Mouse (Mus musculus) testis, adult 2 months (tissue): ENCODE results near the gene Cd33. TPM values are rescaled to one million over a fixed set of nuclear protein-coding genes. Genes with fewer than 3 reads are reported as not detected.

ENCODE experiments used
- H3K27ac ChIP-seq: fragments of 200-500 bp; 2 replicates; pipeline ENCODE4 v1.5.1; 2012; ENCODE audit warnings: low read depth, low read length; ENCODE audit not compliant: control insufficient read depth, insufficient read depth
- H3K27me3 ChIP-seq: fragments of 200-500 bp; 2 replicates; pipeline ENCODE4 v1.6.1; 2012; ENCODE audit warnings: mild to moderate bottlenecking, low read length, moderate library complexity; ENCODE audit not compliant: control insufficient read depth, insufficient read depth
- H3K36me3 ChIP-seq: fragments of 200-500 bp; 2 replicates; pipeline ENCODE4 v1.6.1; 2012; ENCODE audit warnings: mild to moderate bottlenecking, low read length; ENCODE audit not compliant: control insufficient read depth, insufficient read depth
- H3K4me1 ChIP-seq: fragments of 200-500 bp; 2 replicates; pipeline ENCODE4 v1.6.1; 2012; ENCODE audit warnings: low read length; ENCODE audit not compliant: control insufficient read depth, insufficient read depth
- H3K4me3 ChIP-seq: fragments of 200-500 bp; 2 replicates; pipeline ENCODE4 v1.5.1; 2012; ENCODE audit warnings: low read depth, mild to moderate bottlenecking, low read length, moderate library complexity, mixed read lengths; ENCODE audit not compliant: control insufficient read depth
- CTCF ChIP-seq: fragments of 200-500 bp; IDR thresholded peaks from 2 replicates; pipeline ENCODE4 v1.5.1; 2012; ENCODE audit warnings: low read depth, mild to moderate bottlenecking, inconsistent platforms, low read length, moderate library complexity; ENCODE audit not compliant: control insufficient read depth, insufficient read depth, insufficient replicate concordance
- POLR2A ChIP-seq: fragments of 200-500 bp; IDR thresholded peaks from 2 replicates; pipeline ENCODE4 v1.6.1; 2012; ENCODE audit warnings: low read depth, mild to moderate bottlenecking, inconsistent platforms, low read length, moderate library complexity; ENCODE audit not compliant: control insufficient read depth
- polyA plus RNA-seq: library from polyadenylated mRNA; depleted of rRNA; stranded (reverse); fragments of >200 nt; gene quantifications from 2 replicates; pipeline ENCODE4 v1.2.3, GENCODE M21; 2012; rRNA removed

The Cd33 gene
- polyA plus RNA-seq, 1 experiment, result 7.5 TPM

- Histone ChIP-seq H3K27ac (no peak overlapping the region), H3K4me3 (no peak overlapping the region), H3K4me1 (peaks cover 12% of the 10 kb centered on the region), H3K36me3 (no peaks in the 10 kb centered on the region), H3K27me3 (no peaks in the 10 kb centered on the region)
- TF ChIP-seq POLR2A (no peak), CTCF (no peak)
Observed at GRCm38 (mm10) chr7:43488646-43489045, 55.6 kb downstream of the Cd33 start.

GRCm38 (mm10) chr7:43483236-43483635 is 61.0 kb downstream of the Cd33 start:
- no peaks in the 10 kb centered on the region for H3K36me3 ChIP-seq
- no peak overlapping the region for H3K4me3 ChIP-seq
- H3K27ac ChIP-seq, result no peak overlapping the region
- no peaks in the 10 kb centered on the region for H3K27me3 ChIP-seq
- no peaks in the 10 kb centered on the region for H3K4me1 ChIP-seq
- no peak for TF ChIP-seq POLR2A
- no peak for TF ChIP-seq CTCF

DNA sequence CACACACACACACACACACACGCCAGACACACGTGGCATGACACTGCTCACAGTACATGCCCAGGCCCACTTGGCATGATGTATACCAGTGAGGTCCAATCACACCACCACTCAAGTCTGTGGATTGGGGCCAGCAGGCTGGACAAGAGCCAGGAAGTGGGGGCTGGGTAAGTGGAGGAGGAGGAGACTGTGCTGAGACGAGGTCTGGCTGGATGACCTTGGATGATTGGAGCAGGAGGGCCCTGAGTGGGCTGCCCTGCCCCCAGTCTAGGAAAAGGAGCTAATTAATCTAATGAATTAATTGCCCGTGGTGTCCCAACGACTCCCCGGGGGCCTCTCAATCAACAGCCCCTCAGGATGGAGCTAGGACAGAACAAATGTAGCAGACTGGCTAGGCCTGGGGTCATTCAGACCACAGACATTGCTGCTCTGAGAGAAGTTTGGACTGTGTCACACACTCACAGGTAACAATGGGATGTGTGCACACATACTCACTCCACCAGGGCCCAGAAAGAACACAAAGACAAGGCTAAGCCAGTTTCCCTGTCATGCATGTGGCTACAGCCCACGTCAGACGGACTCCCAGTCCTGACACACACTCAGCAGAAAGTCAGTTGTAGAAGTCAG is 62.0 kb downstream of the Cd33 start:
- Histone ChIP-seq H3K27me3 (no peaks in the 10 kb centered on the region), H3K4me3 (no peak overlapping the region), H3K27ac (no peak overlapping the region), H3K36me3 (no peaks in the 10 kb centered on the region), H3K4me1 (no peaks in the 10 kb centered on the region)
- TF ChIP-seq CTCF (no peak), POLR2A (no peak)

- no peak overlapping the region for H3K4me3 ChIP-seq
- no peak overlapping the region for H3K27ac ChIP-seq
- H3K27me3 ChIP-seq, result no peaks in the 10 kb centered on the region
- H3K4me1 ChIP-seq, result peaks cover 6% of the 10 kb centered on the region
- no peaks in the 10 kb centered on the region for H3K36me3 ChIP-seq
- TF ChIP-seq POLR2A (no peak), CTCF (no peak)
Observed at GRCm38 (mm10) chr7:43481191-43481590, 63.0 kb downstream of the Cd33 start.

DNA sequence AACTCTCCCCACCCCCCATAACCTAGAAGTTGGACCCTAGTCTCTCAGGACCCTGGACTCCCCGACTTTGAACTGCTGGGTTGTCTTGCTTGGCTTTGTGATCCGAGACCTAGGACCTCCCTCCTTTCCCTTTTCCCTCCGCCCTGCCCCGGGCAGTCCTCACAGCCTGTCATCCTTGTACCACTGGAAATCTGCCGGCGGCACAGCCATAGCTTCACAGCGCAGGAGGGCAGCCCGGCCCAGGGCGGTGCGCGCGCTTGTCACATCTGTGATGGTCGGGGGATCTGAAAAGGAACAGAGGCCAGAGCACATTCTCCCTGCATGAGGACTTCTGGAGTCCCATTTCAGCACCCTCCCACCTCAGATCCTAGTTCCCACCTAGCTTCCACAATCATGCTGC is 67.9 kb downstream of the Cd33 start:
- Histone ChIP-seq H3K4me1 (peaks cover 6% of the 10 kb centered on the region), H3K27me3 (no peaks in the 10 kb centered on the region), H3K4me3 (no peak overlapping the region), H3K36me3 (no peaks in the 10 kb centered on the region), H3K27ac (no peak overlapping the region)
- no peak for TF ChIP-seq POLR2A
- TF ChIP-seq CTCF, result no peak

DNA sequence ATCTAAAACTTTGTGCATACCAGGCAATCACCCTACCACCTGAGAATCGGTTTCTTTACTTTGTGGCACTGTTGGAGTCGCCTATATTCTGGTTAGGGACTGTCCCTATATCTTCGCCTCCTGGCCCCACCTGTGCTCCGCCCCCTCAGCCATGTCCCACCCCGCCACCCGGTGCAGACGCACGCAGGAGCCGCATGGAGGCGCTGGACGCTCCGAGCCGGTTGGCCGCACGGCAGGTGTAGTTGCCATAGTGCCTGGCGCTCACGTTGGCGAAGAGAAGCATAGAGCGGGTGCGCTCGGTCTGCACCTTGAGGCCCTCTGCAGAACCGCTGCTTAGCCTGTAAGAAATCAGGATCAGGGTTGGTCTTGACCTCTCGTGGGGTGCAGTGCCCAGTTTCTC is 68.5 kb downstream of the Cd33 start:
- Histone ChIP-seq H3K4me3 (no peak overlapping the region), H3K27ac (no peak overlapping the region), H3K4me1 (peaks cover 6% of the 10 kb centered on the region), H3K36me3 (no peaks in the 10 kb centered on the region), H3K27me3 (no peaks in the 10 kb centered on the region)
- TF ChIP-seq POLR2A (no peak), CTCF (no peak)

Other genes starting within 250 kb of the Cd33 start
- 6.7 TPM in 2 replicates for gene Zfp715, start 231.1 kb downstream of the Cd33 start, polyA plus RNA-seq
- 0.10 and 0.11 TPM in 2 replicates for gene Siglecf, start 193.1 kb downstream of the Cd33 start, polyA plus RNA-seq
- gene Siglecg, start 136.2 kb downstream of the Cd33 start, polyA plus RNA-seq, result 0.05 and 0.06 TPM in 2 replicates
- gene Lim2, start 116.8 kb downstream of the Cd33 start, polyA plus RNA-seq, result 0.07 TPM in 1 of 2 replicates, not detected in the other
- 0.25 TPM in 1 of 2 replicates, not detected in the other for gene Nkg7, start 107.4 kb downstream of the Cd33 start, polyA plus RNA-seq
- gene Cldnd2, start 103.6 kb downstream of the Cd33 start, polyA plus RNA-seq, result 247 and 279 TPM in 2 replicates
- 50.5 and 51.5 TPM in 2 replicates for gene Etfb, start 100.3 kb downstream of the Cd33 start, polyA plus RNA-seq
- gene Gm45233, start 100.3 kb downstream of the Cd33 start, polyA plus RNA-seq, result 5.4 and 7.5 TPM in 2 replicates
- 10.9 and 12.9 TPM in 2 replicates for gene Vsig10l, start 81.3 kb downstream of the Cd33 start, polyA plus RNA-seq
- 7.4 and 8.1 TPM in 2 replicates for gene Iglon5, start 54.4 kb downstream of the Cd33 start, polyA plus RNA-seq
- 12.4 and 13.8 TPM in 2 replicates for gene 4931406B18Rik, start 38.5 kb downstream of the Cd33 start, polyA plus RNA-seq
- gene Zfp658, start 17.8 kb upstream of the Cd33 start, polyA plus RNA-seq, result 0.19 and 0.23 TPM in 2 replicates
- gene Zfp719, start 35.2 kb upstream of the Cd33 start, polyA plus RNA-seq, result 2.9 and 3.8 TPM in 2 replicates
- 9.2 and 10.6 TPM in 2 replicates for gene Zfp819, start 62.7 kb upstream of the Cd33 start, polyA plus RNA-seq
- gene Ceacam18, start 90.3 kb upstream of the Cd33 start, polyA plus RNA-seq, result 0.16 TPM in 1 of 2 replicates, not detected in the other
- gene Siglece, start 115.7 kb upstream of the Cd33 start, polyA plus RNA-seq, result 4.7 and 6.1 TPM in 2 replicates
- 0.74 and 1.2 TPM in 2 replicates for gene Ctu1, start 127.6 kb upstream of the Cd33 start, polyA plus RNA-seq
- 0.23 and 0.40 TPM in 2 replicates for gene Klk14, start 146.0 kb upstream of the Cd33 start, polyA plus RNA-seq
- gene Klk13, start 168.1 kb upstream of the Cd33 start, polyA plus RNA-seq, result not detected in 2 replicates
- gene Klk12, start 224.5 kb upstream of the Cd33 start, polyA plus RNA-seq, result not detected in 2 replicates
- gene Klk11, start 230.2 kb upstream of the Cd33 start, polyA plus RNA-seq, result not detected in 2 replicates
- not detected in 2 replicates for gene Klk10, start 236.6 kb upstream of the Cd33 start, polyA plus RNA-seq
- gene Klk9, start 247.5 kb upstream of the Cd33 start, polyA plus RNA-seq, result not detected in 2 replicates